Mouse (Mus musculus) lung, postnatal 0 days (tissue): ENCODE data around the gene Cenpm. TPM values are rescaled to one million over a fixed set of nuclear protein-coding genes. Genes with fewer than 3 reads are reported as not detected.

Experiments used
- ATAC-seq: fragments of 200-750 bp; cut with Nextera tagmentation; 2 replicates; pipeline ENCODE4 v1.8.0; 2017; ENCODE audit warnings: moderate library complexity
- DNase-seq: peaks from one replicate; pipeline ENCODE4 v3.0.0-alpha.2; 2016; ENCODE audit warnings: low spot score
- H3K27ac ChIP-seq: fragments of 300-500 bp; sonication (generic); 2 replicates; pipeline ENCODE4 v1.5.1; 2014; ENCODE audit warnings: antibody characterized with exemption, mild to moderate bottlenecking, low read length, mixed read lengths
- H3K27me3 ChIP-seq: fragments of 300-500 bp; sonication (generic); replicated peaks from 2 replicates; pipeline ENCODE4 v1.6.1; 2014; ENCODE audit warnings: low read length, mixed read lengths; ENCODE audit not compliant: insufficient read depth
- H3K36me3 ChIP-seq: fragments of 300-500 bp; sonication (generic); 2 replicates; pipeline ENCODE4 v1.6.1; 2014; ENCODE audit warnings: low read length, mixed read lengths; ENCODE audit not compliant: insufficient read depth
- H3K4me1 ChIP-seq: fragments of 300-500 bp; sonication (generic); 2 replicates; pipeline ENCODE4 v1.6.1; 2014; ENCODE audit warnings: antibody characterized with exemption, low read depth, low read length, mixed read lengths; ENCODE audit not compliant: insufficient read depth
- H3K4me2 ChIP-seq: fragments of 300-500 bp; sonication (generic); replicated peaks from 2 replicates; pipeline ENCODE4 v1.6.1; 2014; ENCODE audit warnings: low read depth, mild to moderate bottlenecking, low read length, moderate library complexity, mixed read lengths
- H3K4me3 ChIP-seq: fragments of 300-500 bp; sonication (generic); 2 replicates; pipeline ENCODE4 v1.5.1; 2014; ENCODE audit warnings: low read depth, low read length
- H3K9ac ChIP-seq: fragments of 300-500 bp; sonication (generic); replicated peaks from 2 replicates; pipeline ENCODE4 v1.6.1; 2014; ENCODE audit warnings: low read depth, mild to moderate bottlenecking
- H3K9me3 ChIP-seq: fragments of 300-500 bp; sonication (generic); 2 replicates; pipeline ENCODE4 v1.6.1; 2016; ENCODE audit warnings: low read length, mixed read lengths
- CTCF ChIP-seq: IDR thresholded peaks from 2 replicates; pipeline ENCODE4 v1.5.1; 2016; ENCODE audit warnings: antibody characterized with exemption, mild to moderate bottlenecking
- EP300 ChIP-seq: IDR thresholded peaks from 2 replicates; pipeline ENCODE4 v1.6.1; 2016; ENCODE audit warnings: antibody characterized with exemption, mild to moderate bottlenecking, control low read depth
- WGBS: fragments of 180-500 bp; shearing (Covaris S2); extraction: QIAGEN DNeasy Blood & Tissue Kit; methylation state at CpG from one replicate; pipeline ENCODE4 v1.1.7; 2014; 5-methylcytosine and 5-hydroxymethylcytosine counted together
- polyA plus RNA-seq: library from polyadenylated mRNA; unstranded; fragments of >200 nt; fragmentation: Nextera tagmentation; extraction: Ambion mirVana; gene quantifications from 2 replicates; pipeline ENCODE4 v1.2.1, GENCODE M21; 2015

Cenpm gene
- polyA plus RNA-seq, 1 experiment from 2014 or later, result 3.9 TPM

DNA sequence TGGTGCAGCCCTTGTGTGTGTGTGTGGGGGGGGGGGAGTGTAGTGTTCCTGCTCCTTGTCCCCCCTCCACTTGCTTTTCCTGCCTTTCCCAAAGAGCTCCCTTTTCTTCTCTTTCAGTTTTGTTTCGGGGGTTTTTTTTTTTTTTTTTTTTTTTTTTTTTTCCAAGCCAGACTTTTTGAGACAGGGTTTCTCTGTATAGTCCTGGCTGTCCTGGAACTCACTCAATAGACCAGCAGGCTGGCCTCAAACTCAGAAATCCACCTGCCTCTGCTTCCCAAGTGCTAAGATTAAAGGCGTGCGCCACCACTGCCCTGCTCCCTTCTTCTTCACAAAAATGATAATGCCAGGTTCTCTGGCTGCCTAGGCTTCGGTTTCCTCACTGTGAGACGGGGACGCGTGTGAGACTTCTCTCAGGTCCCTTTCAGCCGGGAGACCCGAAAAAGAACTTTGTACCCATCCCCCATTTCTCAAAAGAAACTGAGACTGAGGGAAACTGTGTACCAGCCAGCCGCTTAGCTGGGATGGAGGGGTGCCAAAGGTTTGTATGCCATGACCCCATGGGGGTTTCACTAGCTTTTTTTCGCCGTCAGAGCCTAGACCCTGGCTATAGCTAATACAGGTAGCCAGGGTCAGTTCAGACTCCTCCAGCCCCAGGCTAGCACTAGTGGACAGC is 24.4 kb downstream of the Cenpm start:
- Histone ChIP-seq H3K9ac (no peak overlapping the region), H3K36me3 (no peaks in the 10 kb centered on the region), H3K27ac (no peak overlapping the region), H3K4me3 (no peak overlapping the region), H3K4me2 (no peak overlapping the region), H3K4me1 (no peaks in the 10 kb centered on the region), H3K27me3 (peaks cover 26% of the 10 kb centered on the region; the same call in 1 of the 2 replicates), H3K9me3 (no peaks in the 10 kb centered on the region)
- DNase-seq (no peak), ATAC-seq (no peak)
- WGBS, result 75% methylated on average over 11 of the region's 12 CpGs
- TF ChIP-seq CTCF (no peak), EP300 (no peak)

DNA sequence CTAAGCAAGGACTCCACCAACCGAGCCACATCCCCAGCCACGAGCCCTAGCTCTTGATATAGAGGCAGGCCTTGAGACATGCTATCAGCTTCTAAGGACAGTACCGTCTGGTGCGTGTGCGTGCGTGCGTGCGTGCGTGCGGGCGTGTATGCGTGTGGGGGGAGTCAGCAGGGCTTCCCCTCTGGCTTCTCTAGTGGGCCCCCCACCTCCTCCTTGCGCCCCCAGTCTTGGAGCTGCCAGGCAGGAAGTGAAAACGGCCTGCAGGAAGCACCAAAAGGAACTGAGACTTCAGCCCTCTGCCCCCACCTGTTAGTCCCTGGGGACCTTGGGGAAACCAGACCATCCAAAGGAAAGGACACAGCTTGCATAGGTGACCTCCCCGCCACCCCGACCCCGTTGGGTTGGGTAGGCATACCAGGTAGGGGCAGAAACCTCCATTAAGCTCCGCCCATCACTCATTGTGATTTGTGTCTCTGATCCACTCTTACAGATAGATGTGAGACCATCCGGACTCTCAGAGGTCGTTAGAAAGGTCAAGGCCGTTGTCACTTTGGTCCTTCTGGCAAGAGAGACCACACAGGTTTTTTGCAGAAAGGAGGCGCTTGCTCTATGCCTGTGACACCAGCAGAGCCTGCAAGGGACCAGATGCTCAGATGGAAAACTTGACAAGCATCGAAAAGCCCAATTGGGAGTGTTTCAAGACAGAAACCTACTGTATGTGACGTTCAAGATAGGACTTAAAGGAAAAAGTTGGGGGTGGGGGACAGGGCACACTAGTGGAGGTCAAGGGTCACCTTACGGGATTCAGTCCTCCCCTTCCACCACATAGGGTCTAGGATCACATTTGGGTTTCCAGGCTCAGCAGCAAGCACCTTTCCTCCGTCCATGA is 25.5 kb downstream of the Cenpm start:
- Histone ChIP-seq H3K4me3 (no peak overlapping the region), H3K9ac (no peak overlapping the region), H3K27me3 (peaks cover 21% of the 10 kb centered on the region; the same call in 1 of the 2 replicates), H3K36me3 (no peaks in the 10 kb centered on the region), H3K4me1 (no peaks in the 10 kb centered on the region), H3K9me3 (no peaks in the 10 kb centered on the region), H3K4me2 (no peak overlapping the region), H3K27ac (no peak overlapping the region)
- WGBS, result 64% methylated on average over 26 of the region's 26 CpGs
- TF ChIP-seq EP300, result no peak
- ATAC-seq (no peak), DNase-seq (no peak)

DNA sequence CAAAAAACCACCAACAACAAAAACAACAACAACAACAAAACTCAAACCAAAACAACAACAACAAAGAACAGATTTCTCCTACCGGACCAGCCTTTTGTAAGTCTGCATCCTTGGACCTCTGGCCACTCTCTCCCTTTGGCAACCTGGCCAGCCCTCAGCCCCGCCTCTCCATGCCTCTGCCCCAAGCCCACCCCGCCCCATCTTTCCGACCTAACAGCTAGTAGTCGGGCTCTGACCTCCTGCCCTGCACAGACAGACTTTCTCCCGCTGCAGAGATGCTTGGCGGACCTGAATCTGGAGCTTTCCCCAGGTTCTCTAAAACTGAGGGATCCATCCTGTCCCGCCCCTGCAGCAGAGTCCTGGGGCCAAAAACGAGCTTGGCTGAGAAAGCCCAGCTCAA is 26.6 kb downstream of the Cenpm start:
- DNase-seq (no peak), ATAC-seq (no peak)
- H3K9ac ChIP-seq, result no peak overlapping the region
- WGBS, result 36% methylated on average over 9 of the region's 9 CpGs
- no peak overlapping the region for H3K4me3 ChIP-seq
- no peak overlapping the region for H3K27ac ChIP-seq
- H3K27me3 ChIP-seq, result peaks cover 29% of the 10 kb centered on the region
- H3K36me3 ChIP-seq, result no peaks in the 10 kb centered on the region
- H3K4me2 ChIP-seq, result no peak overlapping the region
- TF ChIP-seq CTCF, result no peak
- TF ChIP-seq EP300, result no peak
- H3K4me1 ChIP-seq, result no peaks in the 10 kb centered on the region
- no peaks in the 10 kb centered on the region for H3K9me3 ChIP-seq

DNA sequence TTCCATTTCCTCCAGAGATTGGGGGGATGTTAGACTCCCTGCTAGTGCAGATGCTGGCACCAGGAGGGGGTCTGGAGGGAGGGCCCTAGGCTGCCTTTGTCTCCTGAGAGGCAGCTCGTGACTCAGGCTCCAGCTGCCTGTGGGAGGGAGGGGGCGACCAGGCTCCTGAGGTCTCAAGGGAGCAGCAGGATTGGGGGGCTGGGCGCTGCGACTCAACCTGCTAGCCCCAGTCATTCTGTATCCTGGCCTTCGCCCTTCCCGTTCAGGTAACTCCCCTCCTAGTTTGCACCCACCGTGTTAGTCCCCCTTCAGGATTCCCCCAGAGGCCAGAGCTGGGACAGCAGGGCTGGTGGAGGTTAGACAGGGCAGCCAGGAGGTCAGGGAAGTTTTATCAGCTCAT is 27.5 kb downstream of the Cenpm start:
- H3K4me1 ChIP-seq, result no peaks in the 10 kb centered on the region
- 28% methylated on average over 7 of the region's 7 CpGs for WGBS
- DNase-seq, result no peak
- H3K4me3 ChIP-seq, result no peak overlapping the region
- no peak overlapping the region for H3K9ac ChIP-seq
- no peaks in the 10 kb centered on the region for H3K36me3 ChIP-seq
- H3K27me3 ChIP-seq, result peaks cover 39% of the 10 kb centered on the region
- no peaks in the 10 kb centered on the region for H3K9me3 ChIP-seq
- no peak overlapping the region for H3K4me2 ChIP-seq
- no peak for TF ChIP-seq EP300
- TF ChIP-seq CTCF, result no peak
- ATAC-seq, result no peak
- no peak overlapping the region for H3K27ac ChIP-seq

DNA sequence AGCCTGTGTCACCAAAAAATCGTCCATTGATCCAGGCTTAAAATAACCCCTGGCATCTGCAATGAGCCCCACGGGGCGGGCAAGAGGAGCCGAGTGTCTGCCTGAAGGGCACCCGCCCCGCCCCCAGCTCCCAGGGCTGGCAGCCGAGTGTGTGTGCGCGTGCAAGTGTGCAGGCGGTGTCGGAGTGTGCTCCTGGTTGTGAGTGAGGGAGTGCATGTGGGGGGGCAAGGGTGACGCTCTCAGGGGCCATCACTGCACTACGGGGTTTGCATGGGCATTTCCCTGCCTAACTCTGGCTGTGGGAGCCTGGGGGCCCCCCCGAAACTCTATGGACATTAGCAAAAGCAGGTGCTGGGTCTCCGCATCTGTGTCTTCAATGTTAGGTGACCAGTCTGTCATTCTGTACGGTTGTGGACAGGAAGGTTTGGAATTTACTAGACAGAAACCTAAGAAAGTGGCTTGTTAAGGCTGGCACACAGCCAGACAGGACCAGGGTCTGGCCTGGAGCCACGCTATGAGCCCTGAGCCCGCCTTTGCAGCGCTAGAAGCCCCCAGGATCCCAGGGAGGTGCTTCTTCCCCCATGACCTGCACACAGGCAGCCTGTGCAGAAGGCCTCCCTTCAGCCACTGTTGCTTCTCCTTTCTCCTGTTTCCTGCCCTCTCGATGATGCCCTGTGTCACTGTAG is 28.3 kb downstream of the Cenpm start:
- WGBS, result 44% methylated on average over 16 of the region's 20 CpGs
- TF ChIP-seq CTCF, result no peak
- no peak for TF ChIP-seq EP300
- ATAC-seq, result no peak
- DNase-seq, result no peak
- Histone ChIP-seq H3K36me3 (no peaks in the 10 kb centered on the region), H3K9me3 (no peaks in the 10 kb centered on the region), H3K9ac (no peak overlapping the region), H3K4me3 (no peak overlapping the region), H3K4me2 (no peak overlapping the region), H3K27me3 (peaks cover 46% of the 10 kb centered on the region), H3K27ac (no peak overlapping the region), H3K4me1 (peaks cover 3% of the 10 kb centered on the region; the same call in 1 of the 2 replicates)
